Mouse (Mus musculus): ENCODE results near the gene Scp2d1. TPM values are rescaled to one million over a fixed set of nuclear protein-coding genes. Genes with fewer than 3 reads are reported as not detected.

Scp2d1 gene
- polyA plus RNA-seq, 1 experiment from 2014 or later: not detected

GRCm38 (mm10) chr2:144783831-144784230, 39.6 kb upstream of the Scp2d1 start:
- H3K4me3 ChIP-seq (ENCODE audit: control insufficient read depth in 1 of 2, insufficient read depth in 1 of 2, low read depth in 1 of 2, low read length in 2 of 2): no peak overlapping the region
- H3K9ac ChIP-seq (ENCODE audit: low read length): no peak overlapping the region
- no peak overlapping the region for H3K4me2 ChIP-seq (ENCODE audit: low read length)
- H3K27me3 ChIP-seq (ENCODE audit: control insufficient read depth, insufficient read depth, low read length): no peaks in the 10 kb centered on the region
- H3K9me3 ChIP-seq (ENCODE audit: control insufficient read depth, low read length): no peaks in the 10 kb centered on the region
- no peaks in the 10 kb centered on the region for H3K4me1 ChIP-seq (ENCODE audit: control insufficient read depth in 2 of 2, insufficient read depth in 2 of 2, low read length in 2 of 2)
- H3K36me3 ChIP-seq (ENCODE audit: control insufficient read depth, insufficient read depth, low read length): no peaks in the 10 kb centered on the region
- H3K27ac ChIP-seq (replicated peaks in 1 of 2; ENCODE audit: control insufficient read depth in 1 of 2, insufficient read depth in 1 of 2, low read depth in 2 of 2, low read length in 2 of 2): no peak overlapping the region
- no peak for ATAC-seq (ENCODE audit: insufficient number of reproducible peaks, insufficient read depth, low FRiP score, low read depth)
- WGBS: 84% methylated on average over 6 of the region's 6 CpGs

GRCm38 (mm10) chr2:144791671-144792294, 31.7 kb upstream of the Scp2d1 start:
- 68% methylated on average over 14 of the region's 14 CpGs for WGBS
- no peak for ATAC-seq (ENCODE audit: insufficient number of reproducible peaks, insufficient read depth, low FRiP score, low read depth)

GRCm38 (mm10) chr2:144797515-144797914, 25.9 kb upstream of the Scp2d1 start:
- 28% methylated on average over 8 of the region's 8 CpGs for WGBS
- Histone ChIP-seq H3K4me3 (ENCODE audit: control insufficient read depth in 1 of 2, insufficient read depth in 1 of 2, low read depth in 1 of 2, low read length in 2 of 2) (no peak overlapping the region), H3K4me1 (ENCODE audit: control insufficient read depth in 2 of 2, insufficient read depth in 2 of 2, low read length in 2 of 2) (0 out of 4 replicates have a peak, but pooled peaks cover 0 to 2% of the 10 kb centered on the region in 2 experiments), H3K9ac (ENCODE audit: low read length) (no peak overlapping the region), H3K4me2 (ENCODE audit: low read length) (no peak overlapping the region), H3K9me3 (ENCODE audit: control insufficient read depth, low read length) (no peaks in the 10 kb centered on the region), H3K27me3 (ENCODE audit: control insufficient read depth, insufficient read depth, low read length) (no peaks in the 10 kb centered on the region), H3K36me3 (ENCODE audit: control insufficient read depth, insufficient read depth, low read length) (no peaks in the 10 kb centered on the region), H3K27ac (replicated peaks in 1 of 2; ENCODE audit: control insufficient read depth in 1 of 2, insufficient read depth in 1 of 2, low read depth in 2 of 2, low read length in 2 of 2) (no peak overlapping the region)
- ATAC-seq (ENCODE audit: insufficient number of reproducible peaks, insufficient read depth, low FRiP score, low read depth): no peak

More at GRCm38 (mm10) chr2:144791671-144792294, 31.7 kb upstream of the Scp2d1 start:
- H3K27ac ChIP-seq (replicated peaks in 1 of 2; ENCODE audit: control insufficient read depth in 1 of 2, insufficient read depth in 1 of 2, low read depth in 2 of 2, low read length in 2 of 2): no peak overlapping the region
- no peak overlapping the region for H3K9ac ChIP-seq (ENCODE audit: low read length)
- no peaks in the 10 kb centered on the region for H3K36me3 ChIP-seq (ENCODE audit: control insufficient read depth, insufficient read depth, low read length)
- H3K9me3 ChIP-seq (ENCODE audit: control insufficient read depth, low read length): 0 out of 2 replicates have a peak, but pooled peaks cover 4% of the 10 kb centered on the region
- no peak overlapping the region for H3K4me2 ChIP-seq (ENCODE audit: low read length)
- no peak overlapping the region for H3K4me3 ChIP-seq (ENCODE audit: control insufficient read depth in 1 of 2, insufficient read depth in 1 of 2, low read depth in 1 of 2, low read length in 2 of 2)
- H3K4me1 ChIP-seq (ENCODE audit: control insufficient read depth in 2 of 2, insufficient read depth in 2 of 2, low read length in 2 of 2): no peaks in the 10 kb centered on the region
- H3K27me3 ChIP-seq (ENCODE audit: control insufficient read depth, insufficient read depth, low read length): no peaks in the 10 kb centered on the region

GRCm38 (mm10) chr2:144807766-144808754, 15.4 kb upstream of the Scp2d1 start:
- 65% methylated on average over 15 of the region's 15 CpGs for WGBS
- ATAC-seq (ENCODE audit: insufficient number of reproducible peaks, insufficient read depth, low FRiP score, low read depth): no peak
- H3K36me3 ChIP-seq (ENCODE audit: control insufficient read depth, insufficient read depth, low read length): no peaks in the 10 kb centered on the region

GRCm38 (mm10) chr2:144828457-144828985, 5.1 kb downstream of the Scp2d1 start:
- no peak overlapping the region for H3K4me3 ChIP-seq (ENCODE audit: control insufficient read depth in 1 of 2, insufficient read depth in 1 of 2, low read depth in 1 of 2, low read length in 2 of 2)
- WGBS: 77% methylated on average over 8 of the region's 8 CpGs
- H3K4me2 ChIP-seq (ENCODE audit: low read length): no peak overlapping the region
- ATAC-seq (ENCODE audit: insufficient number of reproducible peaks, insufficient read depth, low FRiP score, low read depth): no peak
- H3K27ac ChIP-seq (replicated peaks in 1 of 2; ENCODE audit: control insufficient read depth in 1 of 2, insufficient read depth in 1 of 2, low read depth in 2 of 2, low read length in 2 of 2): no peak overlapping the region
- H3K27me3 ChIP-seq (ENCODE audit: control insufficient read depth, insufficient read depth, low read length): no peaks in the 10 kb centered on the region
- H3K4me1 ChIP-seq (ENCODE audit: control insufficient read depth in 2 of 2, insufficient read depth in 2 of 2, low read length in 2 of 2): no peaks in the 10 kb centered on the region
- H3K9me3 ChIP-seq (ENCODE audit: control insufficient read depth, low read length): no peaks in the 10 kb centered on the region
- no peaks in the 10 kb centered on the region for H3K36me3 ChIP-seq (ENCODE audit: control insufficient read depth, insufficient read depth, low read length)
- H3K9ac ChIP-seq (ENCODE audit: low read length): no peak overlapping the region

More at GRCm38 (mm10) chr2:144807766-144808754, 15.4 kb upstream of the Scp2d1 start:
- H3K9ac ChIP-seq (ENCODE audit: low read length): no peak overlapping the region
- no peak overlapping the region for H3K4me2 ChIP-seq (ENCODE audit: low read length)
- no peak overlapping the region for H3K27ac ChIP-seq (replicated peaks in 1 of 2; ENCODE audit: control insufficient read depth in 1 of 2, insufficient read depth in 1 of 2, low read depth in 2 of 2, low read length in 2 of 2)
- H3K9me3 ChIP-seq (ENCODE audit: control insufficient read depth, low read length): no peaks in the 10 kb centered on the region
- no peak overlapping the region for H3K4me3 ChIP-seq (ENCODE audit: control insufficient read depth in 1 of 2, insufficient read depth in 1 of 2, low read depth in 1 of 2, low read length in 2 of 2)
- H3K4me1 ChIP-seq (ENCODE audit: control insufficient read depth in 2 of 2, insufficient read depth in 2 of 2, low read length in 2 of 2): no peaks in the 10 kb centered on the region
- H3K27me3 ChIP-seq (ENCODE audit: control insufficient read depth, insufficient read depth, low read length): no peaks in the 10 kb centered on the region

GRCm38 (mm10) chr2:144836667-144837311, 13.3 kb downstream of the Scp2d1 start:
- 75% methylated on average over 5 of the region's 5 CpGs for WGBS
- ATAC-seq (ENCODE audit: insufficient number of reproducible peaks, insufficient read depth, low FRiP score, low read depth): no peak
- no peaks in the 10 kb centered on the region for H3K4me1 ChIP-seq (ENCODE audit: control insufficient read depth in 2 of 2, insufficient read depth in 2 of 2, low read length in 2 of 2)

GRCm38 (mm10) chr2:144837312-144837679, 13.8 kb downstream of the Scp2d1 start:
- H3K4me2 ChIP-seq (ENCODE audit: low read length): no peak overlapping the region
- no peaks in the 10 kb centered on the region for H3K9me3 ChIP-seq (ENCODE audit: control insufficient read depth, low read length)
- WGBS: 69% methylated on average over 3 of the region's 3 CpGs
- no peaks in the 10 kb centered on the region for H3K4me1 ChIP-seq (ENCODE audit: control insufficient read depth in 2 of 2, insufficient read depth in 2 of 2, low read length in 2 of 2)
- H3K36me3 ChIP-seq (ENCODE audit: control insufficient read depth, insufficient read depth, low read length): no peaks in the 10 kb centered on the region
- no peak overlapping the region for H3K9ac ChIP-seq (ENCODE audit: low read length)
- no peak overlapping the region for H3K27ac ChIP-seq (replicated peaks in 1 of 2; ENCODE audit: control insufficient read depth in 1 of 2, insufficient read depth in 1 of 2, low read depth in 2 of 2, low read length in 2 of 2)
- no peaks in the 10 kb centered on the region for H3K27me3 ChIP-seq (ENCODE audit: control insufficient read depth, insufficient read depth, low read length)
- no peak overlapping the region for H3K4me3 ChIP-seq (ENCODE audit: control insufficient read depth in 1 of 2, insufficient read depth in 1 of 2, low read depth in 1 of 2, low read length in 2 of 2)
- no peak for ATAC-seq (ENCODE audit: insufficient number of reproducible peaks, insufficient read depth, low FRiP score, low read depth)

More at GRCm38 (mm10) chr2:144836667-144837311, 13.3 kb downstream of the Scp2d1 start:
- no peaks in the 10 kb centered on the region for H3K27me3 ChIP-seq (ENCODE audit: control insufficient read depth, insufficient read depth, low read length)
- no peaks in the 10 kb centered on the region for H3K9me3 ChIP-seq (ENCODE audit: control insufficient read depth, low read length)
- H3K36me3 ChIP-seq (ENCODE audit: control insufficient read depth, insufficient read depth, low read length): no peaks in the 10 kb centered on the region
- H3K9ac ChIP-seq (ENCODE audit: low read length): no peak overlapping the region
- no peak overlapping the region for H3K27ac ChIP-seq (replicated peaks in 1 of 2; ENCODE audit: control insufficient read depth in 1 of 2, insufficient read depth in 1 of 2, low read depth in 2 of 2, low read length in 2 of 2)
- H3K4me3 ChIP-seq (ENCODE audit: control insufficient read depth in 1 of 2, insufficient read depth in 1 of 2, low read depth in 1 of 2, low read length in 2 of 2): no peak overlapping the region
- H3K4me2 ChIP-seq (ENCODE audit: low read length): no peak overlapping the region
